Mouse (Mus musculus) T-helper 2 cell (primary cell): Measurements from ENCODE around the gene Gstp1.
"Not testable (repeated sequence)": the region's sequence is repeated elsewhere in the genome, so short reads cannot be mapped to it uniquely, and the experiment has no call there.

Experiments used
- in situ Hi-C: fragments of 300-600 bp; cut with MboI, MseI; formaldehyde crosslinking; loops from one replicate; pipeline ENCODE4 v1.15.1; 2025; ENCODE audit warnings: high pct_unique_total_duplicates

The Gstp1 gene

GRCm38 (mm10) chr19:4040941-4041340 lies 3.2 kb upstream of the Gstp1 start:
- in situ Hi-C loops: not testable (repeated sequence)

DNA sequence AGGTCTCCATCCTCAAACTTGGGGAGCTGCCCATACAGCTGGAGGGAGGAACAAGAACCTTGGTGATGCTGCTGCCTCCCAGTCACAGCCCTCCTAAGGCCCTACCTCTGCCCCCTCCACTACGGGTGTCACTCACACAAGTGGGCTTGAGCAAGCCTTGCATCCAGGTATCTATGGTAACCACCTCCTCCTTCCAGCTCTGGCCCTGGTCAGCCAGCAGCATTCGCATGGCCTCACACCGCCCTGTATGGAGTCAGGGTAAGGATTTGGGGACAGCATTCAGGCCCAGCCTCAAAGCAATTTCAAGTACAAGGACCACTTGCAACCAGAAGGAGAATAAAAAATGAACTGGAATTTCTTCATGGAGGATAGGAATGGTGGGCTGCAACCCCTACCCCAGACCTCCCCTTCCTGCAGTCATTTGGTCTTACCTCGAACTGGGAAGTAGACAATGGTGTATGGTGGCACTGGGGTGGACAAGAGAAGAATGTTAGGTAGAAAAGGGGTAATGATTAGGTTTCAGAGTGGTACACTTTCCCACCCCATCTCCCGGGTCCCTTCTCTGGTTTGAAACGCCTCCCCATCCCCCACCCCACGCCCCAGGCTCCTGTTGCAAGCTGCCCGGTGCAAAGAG lies 514 bp downstream of the Gstp1 start:
- in situ Hi-C loops: not testable (repeated sequence)

- in situ Hi-C loops: no loop called here
Measured at GRCm38 (mm10) chr19:4036327-4037045, 1.3 kb downstream of the Gstp1 start.

GRCm38 (mm10) chr19:4033742-4034141 lies 4.0 kb downstream of the Gstp1 start:
- in situ Hi-C loops: no loop called here

DNA sequence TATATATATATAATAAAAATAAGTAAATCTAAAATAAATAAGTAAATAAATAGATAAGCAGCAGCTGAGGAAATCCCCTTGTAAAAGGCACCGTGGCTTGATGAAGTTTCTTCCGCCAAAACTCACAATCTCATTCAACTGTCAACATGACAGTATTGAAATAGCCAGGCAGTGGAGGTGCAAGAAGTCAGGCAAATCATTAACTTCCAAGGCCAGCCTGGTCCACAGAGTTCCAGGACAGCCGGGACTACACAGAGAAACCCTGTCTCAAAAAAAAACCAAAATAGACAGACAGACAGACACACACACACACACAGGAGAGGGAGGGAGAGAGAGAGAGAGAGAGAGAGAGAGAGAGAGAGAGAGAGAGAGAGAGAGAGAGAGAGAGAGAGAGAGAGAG lies 4.5 kb downstream of the Gstp1 start:
- in situ Hi-C loops: no loop called here

GRCm38 (mm10) chr19:4032668-4033067 lies 5.1 kb downstream of the Gstp1 start:
- in situ Hi-C loops: no loop called here

GRCm38 (mm10) chr19:4027576-4027975 lies 10.2 kb downstream of the Gstp1 start:
- in situ Hi-C loops: loop anchor here (10.0 kb wide), 1 partner anchor 1837 kb away; no protein-coding TSS in a partner anchor

DNA sequence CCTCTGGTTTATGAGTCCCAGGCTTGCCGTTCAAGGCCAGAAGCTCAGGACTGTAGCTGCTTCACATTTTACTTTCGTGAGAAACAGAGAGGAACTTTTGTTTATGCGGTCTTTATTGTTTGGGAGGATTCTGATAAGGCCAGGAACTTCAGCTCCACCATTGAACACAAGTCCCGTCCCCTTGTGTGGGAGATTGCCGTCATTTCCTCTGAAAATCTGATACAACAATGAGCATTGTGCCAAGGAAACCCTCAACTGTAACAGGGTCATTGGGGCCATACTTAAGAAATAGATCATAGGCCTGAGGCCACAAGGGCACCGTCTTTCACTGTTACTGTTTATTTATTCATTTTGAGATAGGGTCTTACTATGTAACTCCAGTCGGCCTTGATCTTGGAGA lies 14.6 kb downstream of the Gstp1 start:
- in situ Hi-C loops: loop anchor here (10.0 kb wide), 1 partner anchor 1842 kb away; no protein-coding TSS in a partner anchor

DNA sequence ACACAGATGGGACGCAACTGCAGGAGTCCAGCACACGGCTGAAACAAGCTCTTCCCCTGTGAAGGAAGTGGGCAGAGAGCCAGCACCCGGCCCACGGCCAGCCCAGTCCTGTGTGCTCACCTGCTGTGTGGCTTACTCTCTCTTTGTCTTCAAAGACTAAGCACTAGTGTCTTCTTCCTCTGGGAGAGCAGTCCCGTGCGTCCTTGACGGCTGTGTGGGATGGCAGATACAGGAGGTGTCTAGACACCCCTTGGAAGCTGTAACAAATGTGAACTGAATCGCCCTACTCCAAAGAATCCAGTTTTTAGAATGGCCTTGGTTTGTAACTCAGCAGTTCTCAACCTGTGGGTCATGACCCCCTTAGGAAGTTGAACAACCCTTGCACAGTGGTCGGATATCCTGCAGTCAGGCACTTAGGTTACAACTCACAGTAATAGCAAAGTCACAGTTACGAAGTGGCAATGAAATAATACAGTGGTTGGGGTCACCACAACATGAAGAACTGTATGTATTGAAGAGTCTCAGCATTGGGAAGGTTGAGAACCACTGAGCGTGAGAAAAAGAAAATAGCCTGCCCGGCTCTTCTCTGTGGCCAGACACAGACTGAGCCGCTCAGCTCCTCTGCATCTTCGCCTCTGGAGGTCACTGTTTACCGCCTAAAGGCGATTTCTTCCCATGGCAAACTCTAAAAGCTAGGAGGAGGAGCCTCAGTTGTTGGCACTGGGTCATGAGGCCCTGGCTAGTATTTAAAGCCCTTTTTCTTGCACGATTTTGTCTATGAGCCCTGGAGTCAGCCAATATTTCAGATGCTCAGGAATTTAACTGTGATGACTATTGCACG lies 18.8 kb downstream of the Gstp1 start:
- in situ Hi-C loops: no loop called here

GRCm38 (mm10) chr19:4017921-4018587 lies 19.7 kb downstream of the Gstp1 start:
- in situ Hi-C loops: no loop called here

GRCm38 (mm10) chr19:4015635-4016034 lies 22.1 kb downstream of the Gstp1 start:
- in situ Hi-C loops: no loop called here

DNA sequence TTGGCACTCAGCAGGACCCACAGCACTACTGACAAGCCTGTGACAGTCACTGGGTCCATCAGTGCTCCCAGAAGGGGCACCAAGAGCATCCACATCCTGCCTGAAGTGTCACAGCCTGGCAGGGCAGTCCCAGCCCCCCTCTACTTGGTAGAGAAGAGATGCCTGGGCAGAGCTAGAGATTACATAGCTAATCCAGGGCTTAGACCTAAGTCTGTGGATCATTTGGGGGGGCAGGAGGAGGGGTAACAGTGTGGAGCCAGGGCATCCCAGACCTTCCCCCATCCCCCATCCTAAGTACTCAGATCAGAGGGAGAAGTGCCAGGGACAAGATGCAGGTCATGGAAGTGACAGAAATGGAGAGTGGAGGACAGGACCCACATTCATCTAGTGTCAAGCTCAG lies 23.0 kb downstream of the Gstp1 start:
- in situ Hi-C loops: no loop called here

GRCm38 (mm10) chr19:4013066-4013465 lies 24.7 kb downstream of the Gstp1 start:
- in situ Hi-C loops: no loop called here

DNA sequence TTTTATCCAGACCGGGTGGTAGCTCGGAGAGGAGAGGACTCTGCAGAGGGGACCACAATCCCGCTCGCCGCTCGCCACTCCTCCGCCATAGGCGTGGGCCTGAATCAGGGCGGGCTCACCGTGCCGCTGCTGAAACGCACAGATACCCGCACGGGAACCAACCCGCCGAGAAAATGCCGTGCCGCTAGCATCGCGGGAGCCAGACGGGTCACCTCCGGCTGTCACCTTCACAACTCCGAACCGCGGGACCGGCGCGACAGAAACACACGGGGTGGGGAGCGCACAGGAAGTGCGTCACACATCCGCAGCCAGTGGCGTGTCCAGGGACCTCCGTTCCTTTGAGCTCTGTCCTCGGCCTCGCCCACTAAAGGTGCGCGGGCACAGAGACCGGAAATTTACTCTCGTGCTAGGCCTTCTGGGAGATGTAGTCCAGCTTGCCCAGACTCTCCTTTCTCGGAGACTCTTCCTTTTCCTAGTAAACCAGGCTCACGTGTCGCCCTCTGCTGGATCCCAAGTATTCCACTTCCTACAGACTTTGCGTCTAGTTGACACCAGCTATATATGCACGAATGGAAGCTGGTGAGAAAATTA lies 25.3 kb downstream of the Gstp1 start, which contains the start of gene Ndufv1:
Gene Ndufv1 (minus strand): TSS at position 375 of the 591 bp plus-strand sequence.
- in situ Hi-C loops: no loop called here

DNA sequence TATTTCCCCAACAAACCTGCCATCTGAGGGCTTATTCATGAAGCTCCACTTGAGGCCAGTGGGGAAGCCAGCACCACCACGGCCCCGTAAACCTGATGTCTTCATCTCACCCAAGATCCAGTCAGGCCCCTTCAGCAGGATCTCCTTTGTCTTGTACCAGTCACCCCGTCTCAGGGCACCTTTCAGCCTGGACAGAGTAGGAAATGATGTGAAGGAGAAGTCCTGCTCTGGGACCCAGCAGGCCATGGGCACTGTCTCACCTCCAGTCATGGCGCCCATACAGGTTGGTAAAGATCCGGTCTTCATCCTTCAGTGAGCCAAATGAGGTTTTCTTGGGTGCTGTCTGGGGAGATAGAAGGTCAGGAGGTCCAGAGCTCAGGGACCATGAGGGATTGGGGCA lies 26.7 kb downstream of the Gstp1 start:
- in situ Hi-C loops: no loop called here

GRCm38 (mm10) chr19:4005971-4006370 lies 31.8 kb downstream of the Gstp1 start:
- in situ Hi-C loops: no loop called here

DNA sequence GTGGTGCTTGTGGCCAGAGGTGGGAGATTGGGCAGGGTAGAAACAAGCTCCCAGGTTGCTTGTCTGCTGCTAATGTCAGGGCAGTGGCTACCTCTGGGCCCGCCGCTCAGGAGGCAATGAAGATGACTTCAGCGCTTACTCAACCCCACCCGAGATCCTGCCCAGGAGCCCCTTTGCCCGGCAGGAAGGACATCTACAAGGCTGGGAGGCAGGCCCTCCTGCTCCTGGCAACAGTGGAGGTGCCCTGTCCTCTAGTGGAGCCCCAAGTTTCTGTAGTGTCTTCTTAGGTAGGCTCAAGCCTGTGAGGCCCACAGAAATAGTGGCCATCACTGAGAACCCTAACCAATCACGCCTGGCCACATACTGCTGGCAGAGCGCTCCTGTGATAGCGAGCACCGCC lies 32.7 kb downstream of the Gstp1 start:
- in situ Hi-C loops: no loop called here

DNA sequence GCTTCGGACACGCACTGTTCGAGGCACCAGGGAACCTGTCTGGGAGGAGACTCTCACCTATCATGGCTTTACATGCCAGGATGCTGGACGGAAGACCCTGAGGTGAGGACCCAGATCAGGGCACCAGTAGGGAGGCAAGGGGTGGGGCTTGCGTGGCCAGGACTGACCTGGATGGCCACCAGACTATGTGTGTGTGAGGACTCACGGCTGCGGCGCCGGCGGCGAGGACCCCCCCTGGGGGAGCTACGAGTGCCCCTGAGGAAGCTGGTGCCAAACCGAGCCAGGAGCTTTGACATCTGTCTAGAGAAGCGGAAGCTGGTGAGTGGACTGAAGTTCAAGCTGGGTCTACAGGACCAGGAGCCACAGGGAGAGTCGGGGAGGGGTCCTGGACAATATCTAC lies 33.5 kb downstream of the Gstp1 start:
- in situ Hi-C loops: no loop called here

DNA sequence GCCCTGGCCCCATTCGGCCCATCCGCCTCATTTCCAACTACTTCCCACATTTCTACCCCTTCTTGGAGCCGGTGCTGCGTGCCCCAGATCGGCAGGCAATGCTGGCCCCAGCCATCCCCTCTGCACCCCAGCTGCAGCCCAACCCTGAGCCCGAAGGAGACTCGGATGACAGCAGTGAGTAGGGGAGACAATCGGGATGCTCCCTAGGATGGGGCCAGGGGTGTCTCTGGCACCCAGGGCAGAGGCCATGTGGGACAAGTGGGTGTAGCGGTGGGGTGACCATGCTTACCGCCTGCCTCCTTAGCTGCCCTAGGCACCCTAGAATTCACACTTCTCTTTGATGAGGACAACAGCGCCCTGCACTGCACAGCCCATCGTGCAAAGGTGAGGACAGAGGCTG lies 34.1 kb downstream of the Gstp1 start:
- in situ Hi-C loops: no loop called here

- in situ Hi-C loops: no loop called here
Measured at GRCm38 (mm10) chr19:4003112-4003511, 34.7 kb downstream of the Gstp1 start, which contains the start of gene Doc2g. Gene Doc2g, plus strand, starts transcription at chr19:4003313.

- in situ Hi-C loops: no loop called here
Measured at GRCm38 (mm10) chr19:4001752-4002151, 36.0 kb downstream of the Gstp1 start.
